Mouse (Mus musculus) right cerebral cortex, postnatal 25 days (tissue): ENCODE measurements around the gene Obscn.

Experiments used
- DNase-seq: peaks from one replicate; pipeline ENCODE4 v3.0.0; 2022

The Obscn gene

GRCm38 (mm10) chr11:59138537-59139486 is 2.6 kb upstream of the Obscn start:
- no peak for DNase-seq

GRCm38 (mm10) chr11:59136994-59137706 is 948 bp upstream of the Obscn start:
- no peak for DNase-seq

GRCm38 (mm10) chr11:59135051-59135820 is 966 bp downstream of the Obscn start:
- no peak for DNase-seq

- no peak for DNase-seq
These were observed 1.7 kb downstream of the Obscn start for GRCm38 (mm10) chr11:59134373-59134997.

- no peak for DNase-seq
These were observed 4.1 kb downstream of the Obscn start for GRCm38 (mm10) chr11:59132065-59132464.

- no peak for DNase-seq
These were observed 4.8 kb downstream of the Obscn start for GRCm38 (mm10) chr11:59131348-59131919.

GRCm38 (mm10) chr11:59130782-59131181 is 5.4 kb downstream of the Obscn start:
- DNase-seq = no peak

GRCm38 (mm10) chr11:59105945-59106344 is 30.3 kb downstream of the Obscn start:
- no peak for DNase-seq

- DNase-seq = no peak
These were observed 33.9 kb downstream of the Obscn start for GRCm38 (mm10) chr11:59102324-59102723.

- DNase-seq = no peak
These were observed 37.9 kb downstream of the Obscn start for GRCm38 (mm10) chr11:59098339-59098738.

GRCm38 (mm10) chr11:59097770-59098169 is 38.4 kb downstream of the Obscn start:
- no peak for DNase-seq

- DNase-seq = no peak
These were observed 42.0 kb downstream of the Obscn start for GRCm38 (mm10) chr11:59094213-59094612.

GRCm38 (mm10) chr11:59087581-59087980 is 48.6 kb downstream of the Obscn start:
- no peak for DNase-seq

GRCm38 (mm10) chr11:59085200-59085599 is 51.0 kb downstream of the Obscn start:
- DNase-seq = no peak

- no peak for DNase-seq
These were observed 53.1 kb downstream of the Obscn start for GRCm38 (mm10) chr11:59083125-59083524.

GRCm38 (mm10) chr11:59078311-59078710 is 57.9 kb downstream of the Obscn start:
- no peak for DNase-seq

GRCm38 (mm10) chr11:59070321-59070720 is 65.9 kb downstream of the Obscn start:
- DNase-seq = no peak

- no peak for DNase-seq
These were observed 67.3 kb downstream of the Obscn start for GRCm38 (mm10) chr11:59068922-59069321.

GRCm38 (mm10) chr11:59068433-59068832 is 67.8 kb downstream of the Obscn start:
- DNase-seq = no peak

- no peak for DNase-seq
These were observed 68.3 kb downstream of the Obscn start for GRCm38 (mm10) chr11:59067921-59068320.

GRCm38 (mm10) chr11:59058025-59058424 is 78.2 kb downstream of the Obscn start:
- DNase-seq = no peak

- no peak for DNase-seq
These were observed 85.2 kb downstream of the Obscn start for GRCm38 (mm10) chr11:59051031-59051430.
